Mouse (Mus musculus) small intestine, adult 2 months (tissue): ENCODE measurements around the gene Lmod2.

ENCODE experiments used
- CTCF ChIP-seq: fragments of 200-500 bp; IDR thresholded peaks from 2 replicates; pipeline ENCODE4 v1.5.1; 2012; ENCODE audit warnings: low read depth, mild to moderate bottlenecking, control low read depth, inconsistent platforms, low read length, moderate library complexity, mixed read lengths; ENCODE audit not compliant: insufficient replicate concordance, insufficient read length; ENCODE audit errors: extremely low read depth
- POLR2A ChIP-seq: fragments of 200-500 bp; IDR thresholded peaks from 2 replicates; pipeline ENCODE4 v1.6.1; 2012; ENCODE audit warnings: low read depth, mild to moderate bottlenecking, control low read depth, inconsistent platforms, low read length, moderate library complexity

DNA sequence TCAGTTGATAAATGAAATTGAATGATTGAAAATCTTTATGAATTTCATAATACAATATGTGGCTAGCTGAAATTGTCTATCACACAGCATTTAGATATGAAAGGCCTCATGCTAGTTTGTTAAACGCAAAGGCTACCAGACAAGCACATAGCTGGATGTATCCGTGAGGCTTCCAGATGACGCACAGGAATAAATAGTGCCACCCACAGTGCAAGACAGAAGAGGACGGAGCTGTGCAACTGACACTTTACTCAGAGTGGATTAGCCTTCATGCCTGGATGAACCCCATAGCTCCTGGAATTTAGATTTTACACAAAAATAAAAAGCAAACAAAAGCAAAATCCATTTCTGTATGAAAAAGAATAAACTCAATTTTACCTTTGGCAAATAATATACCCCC, 16.4 kb downstream of the Lmod2 start:
- TF ChIP-seq CTCF, result no peak
- no peak for TF ChIP-seq POLR2A
